Mouse (Mus musculus) brain, embryonic 18.5 days (tissue): ENCODE measurements at regions not wholly inside any gene's neighbourhood (a gene's known extent, or its start where the extent isn't known, plus 50 kb on each side); places are given as distances from the start of the nearest gene placed in this dataset.

Experiments
- DNase-seq: peaks from one replicate; pipeline ENCODE4 v3.0.0-alpha.2; 2012; ENCODE audit warnings: low read depth, low spot score

GRCm38 (mm10) chr6:117788580-117789540 lies 52.1 kb upstream of the Zfp637 start:
- no peak for DNase-seq

GRCm38 (mm10) chr6:117790581-117790980 lies 50.4 kb upstream of the Zfp637 start:
- DNase-seq, result no peak
